Mouse (Mus musculus) hindlimb bud, embryonic 11.5 days (tissue): ENCODE results near the gene Slc35f3.
"Not testable (repeated sequence)": the region's sequence is repeated elsewhere in the genome, so short reads cannot be mapped to it uniquely, and the experiment has no call there.

Experiments
- DNase-seq: peaks from one replicate; pipeline ENCODE4 v3.0.0-alpha.2; 2012; ENCODE audit warnings: low read depth, low spot score; ENCODE audit errors: extremely low spot score

The Slc35f3 gene

GRCm38 (mm10) chr8:126395917-126396316 lies 97.6 kb downstream of the Slc35f3 start:
- no peak for DNase-seq

GRCm38 (mm10) chr8:126398349-126398748 lies 100.0 kb downstream of the Slc35f3 start:
- no peak for DNase-seq

- DNase-seq: not testable (repeated sequence)
These were observed 106.2 kb downstream of the Slc35f3 start for GRCm38 (mm10) chr8:126404550-126404949.

GRCm38 (mm10) chr8:126405030-126405429 lies 106.7 kb downstream of the Slc35f3 start:
- DNase-seq: no peak

GRCm38 (mm10) chr8:126420834-126421233 lies 122.5 kb downstream of the Slc35f3 start:
- no peak for DNase-seq

GRCm38 (mm10) chr8:126422174-126422919 lies 124.0 kb downstream of the Slc35f3 start, which contains the start of gene Coa6:
TSS of gene Coa6 (plus strand) at chr8:126422515.
- DNase-seq: peak; percentile 68

GRCm38 (mm10) chr8:126422920-126423300 lies 124.6 kb downstream of the Slc35f3 start:
- no peak for DNase-seq

GRCm38 (mm10) chr8:126424163-126424562 lies 125.8 kb downstream of the Slc35f3 start:
- DNase-seq: no peak

- DNase-seq: no peak
These were observed 126.6 kb downstream of the Slc35f3 start for GRCm38 (mm10) chr8:126424946-126425345.

GRCm38 (mm10) chr8:126429635-126430034 lies 131.3 kb downstream of the Slc35f3 start:
- no peak for DNase-seq

GRCm38 (mm10) chr8:126433827-126434226 lies 135.5 kb downstream of the Slc35f3 start:
- no peak for DNase-seq

- no peak for DNase-seq
These were observed 140.6 kb downstream of the Slc35f3 start for GRCm38 (mm10) chr8:126438937-126439336.
